Mouse (Mus musculus) neural tube, embryonic 13.5 days (tissue): ENCODE data around the gene Tmem8. TPM values are rescaled to one million over a fixed set of nuclear protein-coding genes. Genes with fewer than 3 reads are reported as not detected.
"Not testable (repeated sequence)": the region's sequence is repeated elsewhere in the genome, so short reads cannot be mapped to it uniquely, and the experiment has no call there.

Source experiments
- ATAC-seq: fragments of 200-750 bp; cut with Nextera tagmentation; 2 replicates; pipeline ENCODE4 v1.8.0; 2017; ENCODE audit warnings: low read depth, mild to moderate bottlenecking, moderate TSS enrichment, moderate library complexity
- H3K27ac ChIP-seq: fragments of 300-500 bp; sonication (generic); replicated peaks from 2 replicates; pipeline ENCODE4 v1.5.1; 2015; ENCODE audit warnings: moderate library complexity, mild to moderate bottlenecking, inconsistent platforms
- H3K27me3 ChIP-seq: fragments of 300-500 bp; sonication (generic); 2 replicates; pipeline ENCODE4 v1.6.1; 2015; ENCODE audit warnings: mild to moderate bottlenecking, inconsistent platforms
- H3K36me3 ChIP-seq: fragments of 300-500 bp; sonication (generic); 2 replicates; pipeline ENCODE4 v1.6.1; 2015; ENCODE audit warnings: mild to moderate bottlenecking, inconsistent platforms
- H3K4me1 ChIP-seq: fragments of 300-500 bp; sonication (generic); replicated peaks from 2 replicates; pipeline ENCODE4 v1.6.1; 2015; ENCODE audit warnings: inconsistent platforms
- H3K4me2 ChIP-seq: fragments of 300-500 bp; sonication (generic); 2 replicates; pipeline ENCODE4 v1.6.1; 2015; ENCODE audit warnings: inconsistent platforms, mild to moderate bottlenecking, moderate library complexity
- H3K4me3 ChIP-seq: fragments of 300-500 bp; sonication (generic); 2 replicates; pipeline ENCODE4 v1.5.1; 2015; ENCODE audit warnings: mild to moderate bottlenecking, inconsistent platforms
- H3K9ac ChIP-seq: fragments of 300-500 bp; sonication (generic); 2 replicates; pipeline ENCODE4 v1.6.1; 2015; ENCODE audit warnings: moderate library complexity, mild to moderate bottlenecking, inconsistent platforms
- H3K9me3 ChIP-seq: fragments of 300-500 bp; sonication (generic); 2 replicates; pipeline ENCODE4 v1.6.1; 2016; ENCODE audit warnings: inconsistent platforms
- WGBS: fragments of 180-500 bp; shearing (Covaris S2); methylation state at CpG from one replicate; pipeline ENCODE4 v1.1.7; 2015; 5-methylcytosine and 5-hydroxymethylcytosine counted together
- polyA plus RNA-seq: library from polyadenylated mRNA; unstranded; fragments of >200 nt; fragmentation: Nextera tagmentation; extraction: Ambion mirVana; gene quantifications from 2 replicates; pipeline ENCODE4 v1.2.1, GENCODE M21; 2015

The Tmem8 gene
- polyA plus RNA-seq, 1 experiment from 2014 or later = 3.3 TPM

DNA sequence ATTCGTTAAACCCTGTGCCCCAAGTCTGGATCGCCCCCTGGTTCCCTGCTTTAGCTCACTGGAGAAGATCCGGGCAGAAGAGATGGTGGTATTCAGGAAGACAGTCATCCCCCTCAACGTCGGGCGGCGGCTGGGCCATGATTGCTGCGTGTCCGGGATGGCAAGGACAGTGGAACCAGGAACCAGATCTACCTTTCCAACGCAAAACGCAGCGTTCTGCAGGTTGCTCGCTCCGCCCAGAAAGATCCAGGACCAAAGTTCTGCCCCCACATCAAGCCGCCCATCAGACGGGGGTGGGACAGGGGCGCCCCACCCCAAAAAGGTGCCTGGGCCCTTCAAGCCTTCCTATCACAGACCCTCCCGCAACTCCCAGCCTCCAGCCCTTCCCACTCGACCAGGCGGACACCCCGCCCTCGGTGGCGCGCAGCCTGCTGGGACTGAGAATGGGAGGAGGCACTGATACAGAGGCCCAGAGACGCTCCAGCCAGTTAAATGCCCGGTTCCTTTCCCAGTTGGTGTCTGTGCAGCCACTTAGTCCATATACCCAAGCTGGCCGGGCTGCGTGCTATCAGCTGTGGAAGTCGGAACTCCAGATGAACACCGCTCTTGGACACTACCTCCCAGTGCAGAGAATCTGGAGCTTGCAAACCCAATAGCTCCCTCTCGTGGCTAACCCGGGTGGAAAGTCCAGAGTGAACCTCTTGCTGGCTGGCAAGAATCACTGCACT is 23.0 kb upstream of the Tmem8 start, which contains the start of gene Decr2:
Gene Decr2 (minus strand): TSS at position 433 of the 728 bp plus-strand sequence.
- Histone ChIP-seq H3K9ac (peak within 1 kb of the TSS; percentile 82), H3K4me1 (peaks cover 17% of the 10 kb centered on the region), H3K4me3 (peak within 1 kb of the TSS; percentile 58), H3K4me2 (peak within 1 kb of the TSS; percentile 82), H3K9me3 (no peaks in the 10 kb centered on the region), H3K27ac (peak within 1 kb of the TSS; percentile 86), H3K27me3 (no peaks in the 10 kb centered on the region), H3K36me3 (peaks cover 3% of the 10 kb centered on the region; the same call in 1 of the 2 replicates)
- 2% methylated on average over 32 of the region's 32 CpGs for WGBS
- ATAC-seq = peak; percentile 87

DNA sequence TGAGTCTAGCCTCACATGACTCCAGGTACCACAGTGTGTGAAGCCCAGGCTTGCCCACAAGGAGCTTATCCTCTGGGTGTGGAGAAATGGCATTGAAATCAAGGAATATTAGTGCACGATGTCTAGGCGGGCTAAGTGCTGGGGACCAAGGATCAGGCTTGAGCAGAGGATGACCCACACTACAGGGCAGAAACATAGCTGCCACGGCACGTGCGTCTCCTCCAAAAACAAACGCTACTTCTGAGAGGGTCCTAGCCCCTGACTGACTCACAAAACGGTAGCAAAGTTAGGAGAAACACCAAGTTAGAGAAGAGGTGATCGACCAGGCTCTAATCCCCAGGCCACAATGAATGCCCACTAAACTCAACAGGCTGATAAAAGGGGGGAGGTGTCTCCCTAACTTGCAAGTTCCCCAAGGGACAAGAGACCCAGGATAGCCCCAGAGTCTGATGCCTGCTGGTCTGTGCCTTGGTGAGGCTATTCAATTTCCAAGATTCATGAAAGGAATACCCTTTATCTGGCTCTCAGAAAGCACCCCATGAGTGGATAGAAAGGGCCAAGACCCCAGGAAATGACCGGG is 18.5 kb upstream of the Tmem8 start:
- Histone ChIP-seq H3K9me3 (no peaks in the 10 kb centered on the region), H3K27ac (no peak overlapping the region; the same call in 1 of the 2 replicates), H3K4me3 (peak overlapping the region; percentile 54), H3K4me2 (peak overlapping the region; percentile 77), H3K4me1 (peaks cover 15% of the 10 kb centered on the region), H3K36me3 (no peaks in the 10 kb centered on the region; the same call in 1 of the 2 replicates), H3K27me3 (no peaks in the 10 kb centered on the region), H3K9ac (peak overlapping the region; percentile 78)
- no peak for ATAC-seq
- 27% methylated on average over 9 of the region's 9 CpGs for WGBS

GRCm38 (mm10) chr17:26095121-26095740 is 17.9 kb upstream of the Tmem8 start, which contains the start of gene Nme4:
Gene Nme4, minus strand, starts transcription at chr17:26095602.
- Histone ChIP-seq H3K27me3 (no peaks in the 10 kb centered on the region), H3K9ac (peak within 1 kb of the TSS; percentile 78), H3K27ac (peak within 1 kb of the TSS; percentile 68), H3K36me3 (no peaks in the 10 kb centered on the region; the same call in 1 of the 2 replicates), H3K4me3 (peak within 1 kb of the TSS; percentile 54), H3K4me2 (peak within 1 kb of the TSS; percentile 77), H3K4me1 (peaks cover 12% of the 10 kb centered on the region), H3K9me3 (no peaks in the 10 kb centered on the region)
- peak; percentile 72 for ATAC-seq
- 4% methylated on average over 47 of the region's 47 CpGs for WGBS

- no peaks in the 10 kb centered on the region for H3K27me3 ChIP-seq
- ATAC-seq = no peak
- H3K36me3 ChIP-seq = no peaks in the 10 kb centered on the region
- H3K9ac ChIP-seq = no peak overlapping the region
- H3K4me1 ChIP-seq = peaks cover 12% of the 10 kb centered on the region
- H3K9me3 ChIP-seq = no peaks in the 10 kb centered on the region
- no peak overlapping the region for H3K4me3 ChIP-seq
- WGBS = 91% methylated on average over 7 of the region's 7 CpGs
- no peak overlapping the region for H3K4me2 ChIP-seq
- H3K27ac ChIP-seq = no peak overlapping the region
Measured at GRCm38 (mm10) chr17:26098461-26098860, 14.6 kb upstream of the Tmem8 start.

DNA sequence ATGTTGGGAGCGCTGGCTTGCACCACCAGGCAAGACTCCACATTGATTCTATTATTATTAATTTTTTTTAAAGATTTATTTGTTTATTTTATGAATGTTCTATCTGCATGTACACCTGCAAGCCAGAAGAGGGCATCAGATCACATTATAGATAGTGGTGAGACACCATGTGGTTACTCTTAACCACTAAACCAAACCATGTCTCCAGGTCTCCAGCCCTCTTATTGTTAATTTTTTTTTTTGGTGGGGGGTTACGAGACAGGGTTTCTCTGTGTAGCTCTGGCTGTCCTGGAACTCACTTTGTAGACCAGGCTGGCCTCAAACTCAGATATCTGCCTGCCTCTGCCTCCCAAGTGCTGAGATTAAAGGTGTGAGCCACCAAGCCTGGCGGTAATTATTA is 13.8 kb upstream of the Tmem8 start:
- H3K4me1 ChIP-seq, H3K4me3 ChIP-seq, ATAC-seq, H3K36me3 ChIP-seq, H3K27ac ChIP-seq, H3K27me3 ChIP-seq, H3K4me2 ChIP-seq, H3K9ac ChIP-seq, H3K9me3 ChIP-seq: not testable (repeated sequence)
- WGBS = 66% methylated on average over 3 of the region's 3 CpGs

DNA sequence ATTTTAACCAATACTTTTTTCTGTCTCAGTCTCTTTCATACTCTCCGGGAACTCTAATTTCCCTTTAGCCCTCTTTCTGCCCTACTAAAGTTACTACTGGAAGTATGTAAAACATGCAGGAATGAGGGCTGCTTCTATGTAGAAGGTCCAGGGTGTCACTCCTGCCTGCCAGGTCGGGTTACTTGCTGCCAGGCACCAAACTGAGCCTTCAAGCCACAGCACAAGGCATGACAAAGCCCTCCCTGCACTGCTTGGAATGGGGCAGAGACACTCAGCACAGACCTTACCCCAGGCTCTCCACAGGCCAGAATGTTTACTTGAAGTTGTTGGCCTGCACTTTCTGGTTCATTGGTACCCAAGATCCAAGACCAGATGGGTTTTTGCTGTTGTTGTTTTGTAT is 12.9 kb upstream of the Tmem8 start:
- 44% methylated on average over 2 of the region's 2 CpGs for WGBS
- Histone ChIP-seq H3K27ac (no peak overlapping the region), H3K4me1 (no peaks in the 10 kb centered on the region; the same call in 1 of the 2 replicates), H3K4me2 (no peak overlapping the region), H3K36me3 (no peaks in the 10 kb centered on the region), H3K9me3 (no peaks in the 10 kb centered on the region), H3K9ac (no peak overlapping the region), H3K4me3 (no peak overlapping the region), H3K27me3 (no peaks in the 10 kb centered on the region)
- no peak for ATAC-seq

- H3K4me1 ChIP-seq = no peaks in the 10 kb centered on the region
- no peak for ATAC-seq
- H3K9ac ChIP-seq = no peak overlapping the region
- WGBS = 36% methylated on average over 4 of the region's 4 CpGs
- H3K27ac ChIP-seq = no peak overlapping the region
- no peaks in the 10 kb centered on the region for H3K27me3 ChIP-seq
- H3K9me3 ChIP-seq = no peaks in the 10 kb centered on the region
- H3K36me3 ChIP-seq = no peaks in the 10 kb centered on the region
- no peak overlapping the region for H3K4me3 ChIP-seq
- no peak overlapping the region for H3K4me2 ChIP-seq
Measured at GRCm38 (mm10) chr17:26101478-26101877, 11.6 kb upstream of the Tmem8 start.

GRCm38 (mm10) chr17:26105619-26106018 is 7.5 kb upstream of the Tmem8 start:
- 65% methylated on average over 4 of the region's 4 CpGs for WGBS
- no peaks in the 10 kb centered on the region for H3K36me3 ChIP-seq
- H3K27me3 ChIP-seq = peaks cover 6% of the 10 kb centered on the region
- no peak overlapping the region for H3K4me2 ChIP-seq
- H3K27ac ChIP-seq = no peak overlapping the region
- H3K4me3 ChIP-seq = no peak overlapping the region
- H3K9ac ChIP-seq = no peak overlapping the region
- H3K9me3 ChIP-seq = no peaks in the 10 kb centered on the region
- no peak for ATAC-seq
- peaks cover under 1% of the 10 kb centered on the region; the same call in 1 of the 2 replicates for H3K4me1 ChIP-seq

- no peak for ATAC-seq
- peaks cover 21% of the 10 kb centered on the region for H3K4me1 ChIP-seq
- no peaks in the 10 kb centered on the region for H3K36me3 ChIP-seq
- 24% methylated on average over 4 of the region's 4 CpGs for WGBS
- no peak overlapping the region for H3K9ac ChIP-seq
- peaks cover 48% of the 10 kb centered on the region for H3K27me3 ChIP-seq
- H3K4me2 ChIP-seq = no peak overlapping the region
- no peak overlapping the region for H3K4me3 ChIP-seq
- no peaks in the 10 kb centered on the region for H3K9me3 ChIP-seq
- no peak overlapping the region for H3K27ac ChIP-seq
Measured at GRCm38 (mm10) chr17:26110156-26110555, 2.9 kb upstream of the Tmem8 start.

- WGBS = 3% methylated on average over 4 of the region's 4 CpGs
- no peak for ATAC-seq
- H3K27me3 ChIP-seq = peaks cover 57% of the 10 kb centered on the region
Measured at GRCm38 (mm10) chr17:26111024-26111423, 2.1 kb upstream of the Tmem8 start.

GRCm38 (mm10) chr17:26111722-26112121 is 1.4 kb upstream of the Tmem8 start:
- no peak for ATAC-seq

More at GRCm38 (mm10) chr17:26111024-26111423, 2.1 kb upstream of the Tmem8 start:
- no peak overlapping the region for H3K4me2 ChIP-seq
- no peaks in the 10 kb centered on the region for H3K36me3 ChIP-seq
- H3K4me1 ChIP-seq = peaks cover 21% of the 10 kb centered on the region
- H3K27ac ChIP-seq = no peak overlapping the region
- H3K4me3 ChIP-seq = no peak overlapping the region
- no peak overlapping the region for H3K9ac ChIP-seq
- no peaks in the 10 kb centered on the region for H3K9me3 ChIP-seq

GRCm38 (mm10) chr17:26112751-26113150 is 348 bp upstream of the Tmem8 start:
- Histone ChIP-seq H3K4me3 (peak overlapping the region; percentile 72), H3K27me3 (peaks cover 73% of the 10 kb centered on the region)

More at GRCm38 (mm10) chr17:26111722-26112121, 1.4 kb upstream of the Tmem8 start:
- H3K4me3 ChIP-seq = no peak overlapping the region
- H3K9me3 ChIP-seq = no peaks in the 10 kb centered on the region
- no peak overlapping the region for H3K27ac ChIP-seq
- no peak overlapping the region for H3K9ac ChIP-seq
- 31% methylated on average over 4 of the region's 4 CpGs for WGBS
- peaks cover 21% of the 10 kb centered on the region for H3K4me1 ChIP-seq
- H3K27me3 ChIP-seq = peaks cover 64% of the 10 kb centered on the region
- H3K36me3 ChIP-seq = no peaks in the 10 kb centered on the region
- H3K4me2 ChIP-seq = no peak overlapping the region

More at GRCm38 (mm10) chr17:26112751-26113150, 348 bp upstream of the Tmem8 start:
- ATAC-seq = no peak; the same call in 1 of the 2 replicates
- Histone ChIP-seq H3K9ac (peak overlapping the region; percentile 80), H3K4me1 (peaks cover 21% of the 10 kb centered on the region), H3K36me3 (no peaks in the 10 kb centered on the region), H3K9me3 (no peaks in the 10 kb centered on the region), H3K4me2 (peak overlapping the region; percentile 89), H3K27ac (no peak overlapping the region)
- WGBS = 16% methylated on average over 14 of the region's 14 CpGs
